Mouse (Mus musculus) liver, embryonic 15.5 days (tissue): ENCODE measurements around the gene Fbxl4. TPM values are rescaled to one million over a fixed set of nuclear protein-coding genes. Genes with fewer than 3 reads are reported as not detected.

Experiments used
- ATAC-seq: fragments of 200-750 bp; cut with Nextera tagmentation; 2 replicates; pipeline ENCODE4 v1.8.0; 2017; ENCODE audit warnings: moderate number of reproducible peaks, mild to moderate bottlenecking, moderate library complexity; ENCODE audit not compliant: insufficient read depth
- H3K27ac ChIP-seq: fragments of 300-500 bp; sonication (generic); replicated peaks from 2 replicates; pipeline ENCODE4 v1.5.1; 2015; ENCODE audit warnings: mild to moderate bottlenecking, inconsistent platforms
- H3K27me3 ChIP-seq: fragments of 300-500 bp; sonication (generic); 2 replicates; pipeline ENCODE4 v1.6.1; 2015; ENCODE audit warnings: mild to moderate bottlenecking, inconsistent platforms
- H3K36me3 ChIP-seq: fragments of 300-500 bp; sonication (generic); replicated peaks from 2 replicates; pipeline ENCODE4 v1.6.1; 2015; ENCODE audit warnings: moderate library complexity, mild to moderate bottlenecking, inconsistent platforms
- H3K4me1 ChIP-seq: fragments of 300-500 bp; sonication (generic); replicated peaks from 2 replicates; pipeline ENCODE4 v1.6.1; 2015; ENCODE audit warnings: inconsistent platforms
- H3K4me2 ChIP-seq: fragments of 300-500 bp; sonication (generic); 2 replicates; pipeline ENCODE4 v1.6.1; 2015; ENCODE audit warnings: moderate library complexity, mild to moderate bottlenecking, inconsistent platforms
- H3K4me3 ChIP-seq: fragments of 300-500 bp; sonication (generic); replicated peaks from 2 replicates; pipeline ENCODE4 v1.5.1; 2015; ENCODE audit warnings: mild to moderate bottlenecking, inconsistent platforms
- H3K9ac ChIP-seq: fragments of 300-500 bp; sonication (generic); 2 replicates; pipeline ENCODE4 v1.6.1; 2015; ENCODE audit warnings: moderate library complexity, mild to moderate bottlenecking, inconsistent platforms
- H3K9me3 ChIP-seq: fragments of 300-500 bp; sonication (generic); replicated peaks from 2 replicates; pipeline ENCODE4 v1.6.1; 2016; ENCODE audit warnings: inconsistent platforms
- WGBS: fragments of 180-500 bp; shearing (Covaris S2); methylation state at CpG from one replicate; pipeline ENCODE4 v1.1.7; 2015; ENCODE audit warnings: mixed read lengths; ENCODE audit not compliant: insufficient replicate concordance; 5-methylcytosine and 5-hydroxymethylcytosine counted together
- polyA plus RNA-seq: library from polyadenylated mRNA; unstranded; fragments of >200 nt; fragmentation: Nextera tagmentation; extraction: Ambion mirVana; gene quantifications from 2 replicates; pipeline ENCODE4 v1.2.1, GENCODE M21; 2015

Gene Fbxl4
- polyA plus RNA-seq, 1 experiment from 2014 or later, result 4.4 TPM

DNA sequence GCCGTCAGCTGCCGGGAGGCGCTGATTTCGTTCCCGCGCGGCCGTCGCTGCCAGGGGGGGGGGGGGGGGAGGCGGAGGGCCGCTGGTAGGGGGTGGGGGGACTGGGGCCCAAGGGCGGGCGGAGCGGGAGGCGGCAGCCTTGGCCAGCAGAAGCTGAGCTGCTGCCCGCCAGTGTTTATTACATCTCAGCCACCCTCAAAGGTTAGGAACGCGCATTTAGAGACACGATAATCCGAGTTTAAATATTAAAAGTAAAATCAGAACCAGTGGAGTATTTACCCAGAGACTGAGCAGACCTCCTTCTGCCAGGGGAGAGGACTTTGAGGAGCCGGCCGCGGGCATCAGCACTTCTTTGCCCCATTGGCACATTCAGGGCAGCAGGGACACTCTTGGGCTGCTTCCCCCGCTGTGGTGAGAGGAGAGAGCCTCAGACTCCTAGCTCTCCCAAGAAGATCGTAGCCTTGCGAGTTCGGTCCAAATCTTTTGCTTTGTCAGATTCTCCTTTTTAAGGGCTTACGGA, 120.4 kb downstream of the Fbxl4 start:
- Histone ChIP-seq H3K27me3 (peaks cover 85% of the 10 kb centered on the region), H3K36me3 (no peaks in the 10 kb centered on the region), H3K9me3 (no peaks in the 10 kb centered on the region), H3K9ac (no peak overlapping the region), H3K4me2 (no peak overlapping the region), H3K27ac (no peak overlapping the region), H3K4me1 (no peaks in the 10 kb centered on the region), H3K4me3 (no peak overlapping the region)
- WGBS, result 1% methylated on average over 19 of the region's 28 CpGs
- no peak for ATAC-seq

DNA sequence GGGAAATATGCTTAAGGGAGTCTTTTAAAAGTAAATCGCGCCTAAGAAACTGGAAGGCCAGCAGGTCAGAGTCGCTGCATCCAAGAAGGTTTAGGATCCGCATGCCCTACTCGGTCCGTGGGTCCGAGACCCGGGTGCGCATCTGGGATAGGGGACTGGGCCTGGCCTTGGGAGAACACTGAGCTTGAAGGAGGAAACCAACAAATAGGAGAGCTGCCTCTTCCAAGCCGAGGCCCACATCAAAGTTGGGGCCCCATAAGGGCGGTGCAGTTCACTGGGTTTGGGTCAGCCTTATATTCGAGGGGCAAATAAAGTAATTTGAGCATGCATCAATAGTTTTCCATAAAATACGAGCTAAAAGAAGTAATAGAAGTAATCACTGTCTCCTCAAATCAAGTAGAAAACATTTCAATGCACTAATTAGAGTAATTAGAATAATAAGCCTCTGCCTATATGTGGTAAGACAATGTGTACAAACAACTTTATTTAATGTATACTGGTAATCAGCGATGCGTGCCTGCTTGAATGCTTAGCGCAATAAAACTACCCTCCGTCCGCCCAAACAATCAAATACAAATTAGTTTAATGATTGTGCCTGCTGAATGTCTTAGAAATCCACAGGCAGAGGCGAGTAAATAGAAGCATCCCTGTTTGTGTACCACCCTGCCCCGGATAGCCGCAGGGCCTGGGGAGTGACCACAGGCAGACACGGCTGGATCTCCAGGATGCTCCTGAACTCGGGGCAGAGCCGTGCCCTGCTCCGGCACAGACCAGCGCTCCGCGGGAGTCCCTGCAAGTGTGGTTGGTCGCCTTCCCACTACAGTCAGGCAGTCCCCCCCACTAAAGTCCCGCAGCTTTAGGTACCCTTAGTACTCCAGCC, 121.4 kb downstream of the Fbxl4 start:
- 2% methylated on average over 30 of the region's 30 CpGs for WGBS
- H3K4me2 ChIP-seq, result no peak overlapping the region
- H3K9me3 ChIP-seq, result no peaks in the 10 kb centered on the region
- H3K27me3 ChIP-seq, result peaks cover 93% of the 10 kb centered on the region
- H3K9ac ChIP-seq, result no peak overlapping the region
- H3K36me3 ChIP-seq, result no peaks in the 10 kb centered on the region
- H3K27ac ChIP-seq, result no peak overlapping the region
- no peaks in the 10 kb centered on the region for H3K4me1 ChIP-seq
- no peak for ATAC-seq
- H3K4me3 ChIP-seq, result no peak overlapping the region

DNA sequence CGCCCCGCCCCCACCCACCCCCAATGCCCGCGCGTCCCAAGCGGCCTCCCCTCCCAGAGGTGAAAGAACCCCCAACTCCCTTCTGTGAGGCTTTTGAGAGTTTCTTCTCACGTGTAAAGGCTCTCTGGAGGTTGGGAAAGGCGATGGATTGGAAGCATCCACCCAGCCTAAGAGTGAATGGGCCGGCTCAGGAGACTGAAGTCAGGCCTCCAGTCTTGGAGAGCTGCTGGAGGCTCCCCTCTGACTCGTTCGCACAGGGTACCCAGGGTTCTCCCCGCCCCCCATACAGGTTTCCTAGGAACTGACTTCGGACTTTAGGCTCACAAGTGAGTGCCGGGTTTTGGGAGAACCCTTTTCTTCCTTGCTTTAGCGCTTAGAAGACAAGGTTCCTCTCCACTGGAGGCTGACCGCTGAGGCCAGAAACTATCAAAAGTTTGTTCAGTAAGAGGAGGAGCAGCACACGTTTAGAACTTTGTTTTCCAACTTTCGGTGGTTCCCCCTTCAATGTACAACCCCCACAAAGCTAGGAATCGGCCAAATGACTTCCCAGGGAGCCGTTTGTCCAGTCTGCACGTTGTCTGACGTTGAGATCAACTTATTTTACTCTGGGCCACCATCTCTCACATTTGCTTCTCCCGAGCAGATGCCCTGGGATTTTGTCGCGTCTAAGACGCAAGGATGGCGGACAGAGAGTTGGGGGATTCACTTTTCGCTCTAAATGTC, 122.2 kb downstream of the Fbxl4 start:
- no peak for ATAC-seq
- Histone ChIP-seq H3K4me3 (no peak overlapping the region), H3K36me3 (no peaks in the 10 kb centered on the region), H3K27ac (no peak overlapping the region), H3K4me1 (no peaks in the 10 kb centered on the region), H3K27me3 (peaks cover 93% of the 10 kb centered on the region), H3K9me3 (no peaks in the 10 kb centered on the region), H3K9ac (no peak overlapping the region), H3K4me2 (no peak overlapping the region)
- WGBS, result 2% methylated on average over 28 of the region's 28 CpGs

DNA sequence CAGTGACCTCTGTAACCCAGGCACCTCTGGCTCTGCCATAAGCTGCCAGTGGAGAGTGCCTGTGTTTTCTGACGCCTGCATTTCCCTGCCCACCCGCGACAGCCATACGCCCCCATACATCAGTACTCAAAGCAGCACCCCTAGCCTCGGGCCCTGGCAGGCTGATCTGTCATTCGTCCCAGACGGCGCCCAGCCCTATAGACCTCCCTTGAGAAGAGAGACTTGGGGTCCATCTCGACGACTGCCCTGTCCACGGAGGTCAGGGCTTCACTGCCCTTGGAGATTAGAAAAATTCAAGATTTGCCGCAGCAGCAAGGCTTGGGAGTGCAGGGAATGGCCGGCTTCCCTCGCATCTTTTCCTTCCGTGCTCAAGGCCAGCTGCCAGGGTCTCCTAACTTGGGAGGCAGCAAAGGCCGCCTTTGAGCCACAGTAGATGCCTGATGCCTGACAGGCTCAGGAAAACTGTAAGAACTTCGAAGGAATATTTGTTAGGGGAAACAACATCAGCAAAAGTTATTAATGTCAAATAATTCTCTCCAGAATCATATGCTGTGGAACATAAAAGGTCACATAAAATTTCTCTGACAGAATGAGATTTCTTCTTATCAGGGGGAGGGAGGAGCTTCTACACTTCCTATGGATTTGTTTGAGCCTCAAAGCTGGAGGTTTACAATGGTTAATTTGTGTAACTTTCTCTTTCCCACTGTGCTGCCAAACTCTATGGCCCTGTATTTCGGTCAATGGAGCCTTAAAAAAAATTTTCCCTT, 122.9 kb downstream of the Fbxl4 start:
- 3% methylated on average over 18 of the region's 18 CpGs for WGBS
- Histone ChIP-seq H3K4me2 (no peak overlapping the region), H3K9ac (no peak overlapping the region), H3K27ac (no peak overlapping the region), H3K9me3 (no peaks in the 10 kb centered on the region), H3K27me3 (peaks cover 88% of the 10 kb centered on the region), H3K36me3 (no peaks in the 10 kb centered on the region), H3K4me3 (no peak overlapping the region), H3K4me1 (no peaks in the 10 kb centered on the region)
- ATAC-seq, result no peak

DNA sequence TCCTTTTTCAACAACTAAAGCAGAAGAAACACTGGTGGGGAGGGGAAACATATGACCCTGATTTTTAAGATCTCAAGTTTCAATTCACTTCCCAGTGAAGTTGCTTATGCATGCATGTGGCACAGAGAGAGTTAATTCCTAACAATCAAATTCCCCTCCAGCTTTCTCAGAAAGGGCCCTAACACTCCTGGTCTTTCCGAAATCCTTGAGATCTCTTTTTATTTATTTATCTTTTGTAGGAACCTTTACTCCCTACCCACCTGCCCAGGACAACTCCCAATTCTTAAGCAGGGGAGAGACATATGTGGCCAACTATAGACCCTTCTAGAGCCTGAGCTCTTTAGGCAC, 123.5 kb downstream of the Fbxl4 start:
- no peak overlapping the region for H3K27ac ChIP-seq
- 12% methylated on average over 1 of the region's 1 CpGs for WGBS
- no peak overlapping the region for H3K4me2 ChIP-seq
- H3K27me3 ChIP-seq, result peaks cover 88% of the 10 kb centered on the region
- no peak for ATAC-seq
- H3K9ac ChIP-seq, result no peak overlapping the region
- no peaks in the 10 kb centered on the region for H3K4me1 ChIP-seq
- no peaks in the 10 kb centered on the region for H3K9me3 ChIP-seq
- H3K4me3 ChIP-seq, result no peak overlapping the region
- H3K36me3 ChIP-seq, result no peaks in the 10 kb centered on the region

GRCm38 (mm10) chr4:22482118-22482517, 124.8 kb downstream of the Fbxl4 start:
- ATAC-seq, result no peak
- no peak overlapping the region for H3K9ac ChIP-seq
- H3K4me3 ChIP-seq, result no peak overlapping the region
- no peak overlapping the region for H3K27ac ChIP-seq
- H3K4me2 ChIP-seq, result no peak overlapping the region
- H3K27me3 ChIP-seq, result peaks cover 88% of the 10 kb centered on the region
- H3K9me3 ChIP-seq, result no peaks in the 10 kb centered on the region
- WGBS, result 11% methylated on average over 2 of the region's 2 CpGs
- no peaks in the 10 kb centered on the region for H3K36me3 ChIP-seq
- H3K4me1 ChIP-seq, result peaks cover 2% of the 10 kb centered on the region; the same call in 1 of the 2 replicates

GRCm38 (mm10) chr4:22482756-22483280, 125.5 kb downstream of the Fbxl4 start:
- WGBS, result 6% methylated on average over 7 of the region's 7 CpGs
- peaks cover 9% of the 10 kb centered on the region; the same call in 1 of the 2 replicates for H3K4me1 ChIP-seq
- no peak for ATAC-seq
- H3K4me3 ChIP-seq, result no peak overlapping the region
- no peak overlapping the region for H3K4me2 ChIP-seq
- no peaks in the 10 kb centered on the region for H3K36me3 ChIP-seq
- H3K27me3 ChIP-seq, result peaks cover 88% of the 10 kb centered on the region
- no peak overlapping the region for H3K9ac ChIP-seq
- no peaks in the 10 kb centered on the region for H3K9me3 ChIP-seq
- H3K27ac ChIP-seq, result no peak overlapping the region

DNA sequence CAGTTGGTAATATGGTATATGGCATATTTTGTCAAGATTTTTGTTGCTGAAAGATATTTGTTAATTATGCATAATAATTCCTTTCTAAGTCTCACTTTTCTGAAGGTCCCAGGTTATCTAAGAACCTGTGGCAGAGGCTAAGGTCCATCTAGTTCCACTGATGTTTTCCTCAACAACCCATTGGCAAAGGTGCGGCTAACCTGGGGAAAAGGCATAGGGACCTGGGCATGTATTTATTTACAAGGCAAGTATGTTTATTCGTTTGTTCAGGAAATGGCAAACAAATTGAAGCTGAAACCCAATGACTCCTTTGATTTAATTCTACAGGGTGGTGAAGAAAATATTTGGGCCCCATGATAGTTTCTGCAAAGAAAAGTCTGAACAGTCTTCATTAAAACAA, 126.2 kb downstream of the Fbxl4 start:
- no peak overlapping the region for H3K4me2 ChIP-seq
- peaks cover 9% of the 10 kb centered on the region; the same call in 1 of the 2 replicates for H3K4me1 ChIP-seq
- no peak overlapping the region for H3K27ac ChIP-seq
- H3K9me3 ChIP-seq, result no peaks in the 10 kb centered on the region
- H3K36me3 ChIP-seq, result no peaks in the 10 kb centered on the region
- no peak for ATAC-seq
- WGBS, result 7% methylated on average over 2 of the region's 2 CpGs
- H3K27me3 ChIP-seq, result peaks cover 88% of the 10 kb centered on the region
- no peak overlapping the region for H3K9ac ChIP-seq
- H3K4me3 ChIP-seq, result no peak overlapping the region

Other genes with a start within 250 kb of the Fbxl4 start
- 0.01 TPM in 1 of 2 replicates, not detected in the other for gene Pou3f2, start 130.8 kb downstream of the Fbxl4 start, polyA plus RNA-seq